Mouse (Mus musculus) ES-E14 (cell line): ENCODE data around the gene Sfrp5. TPM values are rescaled to one million over a fixed set of nuclear protein-coding genes. Genes with fewer than 3 reads are reported as not detected.

ENCODE experiments used
- DNase-seq: peaks from one replicate; pipeline ENCODE4 v3.0.0-alpha.2; 2013; ENCODE audit warnings: low read depth, low spot score
- H3K27ac ChIP-seq: 2 replicates; pipeline ENCODE4 v1.5.1; 2012; ENCODE audit warnings: low read depth, mild to moderate bottlenecking, low read length, moderate library complexity, mixed read lengths; ENCODE audit not compliant: poor library complexity, insufficient read depth, severe bottlenecking
- H3K36me3 ChIP-seq: 2 replicates; pipeline ENCODE4 v1.6.1; 2012; ENCODE audit warnings: mild to moderate bottlenecking, low read length, moderate library complexity, mixed read lengths; ENCODE audit not compliant: control insufficient read depth, poor library complexity, insufficient read depth, severe bottlenecking
- H3K4me1 ChIP-seq, 2 experiments: fragments of 150-350 bp in 1 of 2; sonication (generic) in 1 of 2; 2 replicates each; pipeline ENCODE4 v1.6.1; 2012; ENCODE audit warnings: low read length in 2 of 2, mild to moderate bottlenecking in 1 of 2, mixed read lengths in 1 of 2; ENCODE audit not compliant: control insufficient read depth in 2 of 2, insufficient read depth in 2 of 2, poor library complexity in 1 of 2
- H3K4me3 ChIP-seq, 2 experiments: fragments of 150-350 bp in 1 of 2; sonication (generic) in 1 of 2; 2 replicates each; pipeline ENCODE4 v1.5.1; 2012; ENCODE audit warnings: low read length in 2 of 2, low read depth in 1 of 2, mild to moderate bottlenecking in 1 of 2, mixed read lengths in 1 of 2; ENCODE audit not compliant: insufficient read depth in 1 of 2, poor library complexity in 1 of 2, severe bottlenecking in 1 of 2
- H3K9ac ChIP-seq: 2 replicates; pipeline ENCODE4 v1.6.1; 2012; ENCODE audit warnings: low read depth, mild to moderate bottlenecking, low read length, mixed read lengths; ENCODE audit not compliant: poor library complexity, insufficient read depth, severe bottlenecking
- H3K9me3 ChIP-seq: fragments of 150-350 bp; sonication (generic); 2 replicates; pipeline ENCODE4 v1.6.1; 2012; ENCODE audit warnings: low read depth, mild to moderate bottlenecking, low read length; ENCODE audit not compliant: control insufficient read depth, insufficient read depth
- CHD2 ChIP-seq: IDR thresholded peaks from 2 replicates; pipeline ENCODE4 v1.6.1; 2014; ENCODE audit warnings: mild to moderate bottlenecking, low read depth, low read length, inconsistent platforms
- HCFC1 ChIP-seq: IDR thresholded peaks from 2 replicates; pipeline ENCODE4 v1.6.1; 2012; ENCODE audit warnings: low read length, inconsistent platforms, borderline replicate concordance; ENCODE audit not compliant: insufficient read depth
- MAFK ChIP-seq: IDR thresholded peaks from 2 replicates; pipeline ENCODE4 v1.6.1; 2014; ENCODE audit warnings: mild to moderate bottlenecking, low read depth, low read length, inconsistent platforms; ENCODE audit not compliant: insufficient read depth
- ZC3H11A ChIP-seq: IDR thresholded peaks from 2 replicates; pipeline ENCODE4 v1.6.1; 2012; ENCODE audit warnings: low read depth, mild to moderate bottlenecking, inconsistent platforms, low read length, borderline replicate concordance
- ZNF384 ChIP-seq: IDR thresholded peaks from 2 replicates; pipeline ENCODE4 v1.6.1; 2012; ENCODE audit warnings: low read depth, low read length, inconsistent platforms
- in situ Hi-C, 2 experiments: fragments of 600-800 bp; cut with MboI; formaldehyde crosslinking; loops; one replicate each; pipeline ENCODE4 v1.15.1; 2025; ENCODE audit warnings: low sequenced_read_pairs in 2 of 2, inconsistent platforms in 1 of 2; ENCODE audit not compliant: unreplicated experiment in 2 of 2
- total RNA-seq: library from RNA; depleted of rRNA; stranded (reverse); fragments of 300-350 nt; gene quantifications from 2 replicates; pipeline ENCODE4 v1.2.3, GENCODE M21; 2012

The Sfrp5 gene
- total RNA-seq, 1 experiment = 6.0 TPM

- in situ Hi-C loops = no loop called here
- no peak for TF ChIP-seq MAFK
- no peak for TF ChIP-seq CHD2
- TF ChIP-seq ZNF384 = no peak
- TF ChIP-seq ZC3H11A = no peak
- no peak for TF ChIP-seq HCFC1
These were observed 14.8 kb upstream of the Sfrp5 start for GRCm38 (mm10) chr19:42216699-42217373.

GRCm38 (mm10) chr19:42214601-42215000, 12.5 kb upstream of the Sfrp5 start:
- Histone ChIP-seq H3K9me3 (no peaks in the 10 kb centered on the region), H3K9ac (no peak overlapping the region), H3K4me3 (no peak overlapping the region), H3K36me3 (no peaks in the 10 kb centered on the region), H3K27ac (no peak overlapping the region), H3K4me1 (peaks cover 12 to 13% of the 10 kb centered on the region in 2 experiments)
- in situ Hi-C loops = no loop called here
- TF ChIP-seq MAFK = no peak
- no peak for TF ChIP-seq CHD2
- TF ChIP-seq ZNF384 = no peak
- no peak for TF ChIP-seq ZC3H11A
- no peak for TF ChIP-seq HCFC1
- no peak for DNase-seq

More at GRCm38 (mm10) chr19:42216699-42217373, 14.8 kb upstream of the Sfrp5 start:
- no peaks in the 10 kb centered on the region for H3K36me3 ChIP-seq
- peaks cover 3 to 4% of the 10 kb centered on the region in 2 experiments; a peak in 1 of 4 replicates for H3K4me1 ChIP-seq
- DNase-seq = no peak
- H3K4me3 ChIP-seq = no peak overlapping the region
- H3K9ac ChIP-seq = no peak overlapping the region
- H3K27ac ChIP-seq = no peak overlapping the region
- no peaks in the 10 kb centered on the region for H3K9me3 ChIP-seq

- in situ Hi-C loops = no loop called here
- Histone ChIP-seq H3K27ac (no peak overlapping the region), H3K4me1 (peaks cover 13 to 17% of the 10 kb centered on the region in 2 experiments), H3K4me3 (no peak overlapping the region), H3K9ac (no peak overlapping the region), H3K9me3 (no peaks in the 10 kb centered on the region), H3K36me3 (no peaks in the 10 kb centered on the region)
- DNase-seq = no peak
- TF ChIP-seq MAFK = no peak
- no peak for TF ChIP-seq ZC3H11A
- TF ChIP-seq HCFC1 = no peak
- no peak for TF ChIP-seq CHD2
- no peak for TF ChIP-seq ZNF384
These were observed 9.9 kb upstream of the Sfrp5 start for GRCm38 (mm10) chr19:42211936-42212335.

- Histone ChIP-seq H3K4me3 (no peak overlapping the region), H3K27ac (no peak overlapping the region), H3K4me1 (peaks cover 11 to 17% of the 10 kb centered on the region in 2 experiments), H3K9ac (no peak overlapping the region), H3K9me3 (no peaks in the 10 kb centered on the region), H3K36me3 (no peaks in the 10 kb centered on the region)
- no peak for TF ChIP-seq HCFC1
- no peak for TF ChIP-seq ZC3H11A
- no peak for TF ChIP-seq CHD2
- no peak for TF ChIP-seq MAFK
- TF ChIP-seq ZNF384 = no peak
- DNase-seq = no peak
- in situ Hi-C loops = no loop called here
These were observed 7.9 kb upstream of the Sfrp5 start for GRCm38 (mm10) chr19:42209976-42210375.
